Mouse (Mus musculus): ENCODE measurements at regions not wholly inside any gene's neighbourhood (a gene's known extent, or its start where the extent isn't known, plus 50 kb on each side); places are given as distances from the start of the nearest gene placed in this dataset.

- no peak for DNase-seq
Observed at GRCm38 (mm10) chr16:76718147-76718546, 295.4 kb upstream of the Usp25 start.

GRCm38 (mm10) chr16:76694913-76695312 is 318.6 kb upstream of the Usp25 start:
- peak; percentile 20 to 36 for DNase-seq

DNA sequence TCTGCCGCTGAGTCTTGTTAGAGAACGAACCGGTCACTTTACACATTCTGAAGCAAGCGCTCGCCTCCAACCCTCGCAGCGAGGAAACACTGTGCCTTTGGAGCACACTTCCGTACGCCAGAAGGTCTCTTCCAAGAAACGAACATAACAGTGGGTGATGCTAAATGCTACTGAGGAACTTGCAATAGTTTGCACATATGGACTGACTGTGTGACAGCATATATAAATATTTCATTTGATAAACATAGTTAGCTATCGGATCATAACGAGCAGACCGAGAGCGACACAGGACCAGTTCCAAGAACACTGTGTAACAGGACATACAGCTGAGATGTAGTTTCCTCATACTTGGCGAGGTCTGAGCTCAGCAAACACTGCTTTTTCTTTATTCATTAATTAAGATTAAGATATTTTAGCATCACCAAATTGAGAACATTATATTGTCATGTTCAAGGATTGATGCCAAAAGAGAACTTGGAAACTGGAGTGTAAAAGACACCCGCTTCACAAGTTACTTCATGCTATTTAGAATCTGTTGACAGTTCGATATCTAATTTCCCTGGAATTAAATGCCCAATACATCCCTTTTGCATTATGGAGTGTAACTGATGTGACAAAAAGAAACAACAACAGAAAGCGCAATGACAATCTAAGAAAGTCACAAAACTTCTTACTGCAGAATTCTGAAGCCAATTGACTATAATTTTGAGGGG is 314.3 kb upstream of the Nrip1 start:
- peak; percentile 29 to 34 for DNase-seq

- peak in 1 of 2 experiments; percentile 5 for DNase-seq
Observed at GRCm38 (mm10) chr16:76685562-76685961, 311.9 kb upstream of the Nrip1 start.

DNA sequence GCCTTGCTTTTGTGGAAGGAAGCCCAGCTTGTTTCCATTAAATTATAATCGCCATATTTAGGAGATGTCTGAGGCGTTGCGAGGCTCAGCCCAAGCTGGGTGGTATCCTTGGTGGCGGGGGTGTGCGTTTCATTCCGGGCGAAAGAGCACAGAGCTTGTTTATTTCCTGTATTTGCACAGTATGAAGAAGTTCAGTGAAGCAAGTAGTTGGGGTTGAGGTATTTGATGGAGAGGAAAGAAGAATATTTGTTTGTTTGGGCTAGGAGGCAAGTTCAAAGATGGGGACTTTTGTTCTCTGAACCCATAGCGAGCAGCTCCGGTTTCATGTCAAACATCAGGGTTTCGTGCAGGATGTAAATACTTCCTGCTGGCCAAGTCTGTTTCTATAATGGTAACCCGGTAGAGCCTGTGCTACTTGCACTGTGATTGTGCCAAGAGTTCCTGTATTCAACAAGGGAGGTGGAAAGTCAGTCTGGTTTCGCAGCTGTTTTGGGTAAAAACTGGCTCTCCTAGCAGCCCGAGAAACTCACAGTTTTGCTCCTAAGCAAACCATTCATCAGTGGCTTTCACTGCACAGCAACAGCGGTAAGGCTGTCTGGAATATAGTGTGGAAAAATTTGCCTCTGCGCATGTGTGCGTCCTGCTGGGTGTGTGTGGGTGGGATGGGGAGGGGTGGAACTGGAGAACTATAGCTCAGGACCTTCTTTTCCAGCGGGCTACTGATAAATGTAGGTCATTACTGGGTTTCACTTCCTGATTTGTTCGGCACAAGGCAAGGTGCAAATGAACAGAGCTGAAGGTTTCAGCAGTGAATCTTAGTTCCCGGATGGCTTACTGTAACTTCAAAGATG is 306.7 kb upstream of the Nrip1 start:
- DNase-seq, result no peak

- DNase-seq, result no peak
Observed at GRCm38 (mm10) chr16:76678885-76679284, 305.3 kb upstream of the Nrip1 start.

DNA sequence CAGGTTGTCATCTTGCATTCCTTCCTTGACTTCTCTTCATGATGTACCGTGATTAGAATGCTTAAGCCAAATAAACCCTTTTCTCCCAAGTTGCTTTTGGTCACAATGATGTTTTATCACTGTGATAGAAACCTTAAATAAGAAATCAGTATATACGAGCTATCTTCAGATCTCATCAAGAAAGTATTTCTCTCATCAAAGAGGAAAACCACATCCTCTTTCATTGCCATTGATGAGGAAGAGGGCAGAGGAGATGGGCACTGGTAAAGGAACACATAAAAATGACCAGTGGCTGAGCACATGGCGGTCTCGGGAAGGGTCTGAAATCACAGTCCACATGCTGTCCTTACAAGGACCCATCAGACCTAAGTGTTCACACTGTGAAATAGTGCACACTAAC is 296.2 kb upstream of the Nrip1 start:
- no peak for DNase-seq

DNA sequence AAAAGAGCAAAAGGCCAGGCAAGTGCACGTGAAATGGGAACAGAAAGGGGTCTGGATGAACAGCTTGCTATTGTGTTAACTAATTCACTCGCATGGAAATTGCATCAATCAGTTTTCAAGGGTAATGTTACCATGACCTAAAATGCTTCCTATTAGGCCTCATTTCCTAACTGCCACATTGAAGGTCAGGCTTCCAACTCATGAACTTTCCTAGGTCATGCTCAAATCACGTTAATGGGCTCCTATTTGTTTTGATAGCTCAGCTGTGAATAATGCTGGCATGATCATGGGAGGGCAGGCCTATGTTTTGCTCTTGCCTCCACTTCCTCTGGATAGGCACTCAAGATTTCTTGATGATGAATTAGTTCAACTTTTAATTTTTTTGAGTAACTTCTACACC is 293.4 kb upstream of the Nrip1 start:
- no peak for DNase-seq

- DNase-seq, result no peak
Observed at GRCm38 (mm10) chr16:76655106-76655505, 281.5 kb upstream of the Nrip1 start.

DNA sequence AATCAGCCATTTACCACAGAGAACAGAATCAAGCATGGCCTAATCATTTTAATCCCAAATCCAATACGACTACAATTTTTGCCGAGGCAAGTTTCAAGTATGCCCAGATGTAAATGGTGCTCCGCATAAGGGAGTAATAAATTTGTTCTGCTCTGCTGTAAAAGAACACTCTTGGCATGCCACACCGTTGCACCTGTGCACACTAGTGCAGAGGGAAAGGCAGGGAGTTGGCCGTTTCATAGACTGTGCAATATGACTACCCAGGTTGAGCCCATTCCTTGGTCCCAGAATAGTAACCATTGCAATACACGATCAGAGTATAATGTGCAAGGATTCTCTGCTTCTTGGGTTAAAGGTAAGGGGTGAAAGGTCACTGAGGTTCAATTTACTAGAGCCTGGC is 270.7 kb upstream of the Nrip1 start:
- no peak for DNase-seq

- DNase-seq, result no peak
Observed at GRCm38 (mm10) chr16:76643801-76644200, 270.2 kb upstream of the Nrip1 start.

- DNase-seq, result no peak
Observed at GRCm38 (mm10) chr16:76635169-76635568, 261.5 kb upstream of the Nrip1 start.

- no peak for DNase-seq
Observed at GRCm38 (mm10) chr16:76634196-76634698, 260.6 kb upstream of the Nrip1 start.

- DNase-seq, result no peak
Observed at GRCm38 (mm10) chr16:76626142-76626541, 252.5 kb upstream of the Nrip1 start.

DNA sequence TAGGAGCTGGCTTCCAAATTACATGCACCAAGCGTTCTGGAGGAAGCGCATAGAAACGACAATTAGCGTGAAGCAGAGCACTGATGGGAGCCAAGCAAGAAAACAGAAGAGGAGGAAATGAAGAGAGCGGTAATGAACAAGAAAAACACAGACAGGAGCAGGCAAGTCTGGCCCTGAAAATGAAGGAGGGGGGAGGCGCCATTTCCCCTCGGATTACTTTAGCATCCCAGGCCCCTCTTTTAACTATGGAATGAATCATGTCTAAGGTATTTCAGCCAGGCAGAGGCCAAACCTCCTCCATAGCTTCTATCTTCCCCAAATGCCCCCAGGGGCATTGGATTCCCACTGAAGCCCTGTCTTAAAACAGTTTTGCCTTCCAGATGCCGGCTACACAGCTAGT is 248.1 kb upstream of the Nrip1 start:
- peak in 1 of 2 experiments; percentile 1 for DNase-seq

- no peak for DNase-seq
Observed at GRCm38 (mm10) chr16:76618295-76618694, 244.7 kb upstream of the Nrip1 start.

DNA sequence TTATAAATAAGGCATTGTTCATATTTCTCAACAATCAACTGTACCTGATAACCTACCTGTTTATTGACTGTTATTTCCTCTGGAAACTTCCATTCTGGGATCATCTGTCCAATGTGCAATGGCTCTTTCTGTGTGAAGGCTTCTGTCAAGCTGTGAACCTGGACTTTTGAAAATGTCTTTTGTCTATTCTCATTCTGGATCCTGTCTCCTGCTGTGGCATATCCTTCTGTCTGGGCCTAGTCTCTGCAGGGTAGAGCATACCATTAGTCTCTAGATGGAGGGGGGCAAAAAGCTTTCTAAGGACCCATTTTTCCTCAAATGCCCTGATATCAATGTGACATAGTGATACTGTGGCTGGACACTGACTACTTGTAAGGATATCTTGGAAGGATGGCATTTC is 237.4 kb upstream of the Nrip1 start:
- no peak for DNase-seq

DNA sequence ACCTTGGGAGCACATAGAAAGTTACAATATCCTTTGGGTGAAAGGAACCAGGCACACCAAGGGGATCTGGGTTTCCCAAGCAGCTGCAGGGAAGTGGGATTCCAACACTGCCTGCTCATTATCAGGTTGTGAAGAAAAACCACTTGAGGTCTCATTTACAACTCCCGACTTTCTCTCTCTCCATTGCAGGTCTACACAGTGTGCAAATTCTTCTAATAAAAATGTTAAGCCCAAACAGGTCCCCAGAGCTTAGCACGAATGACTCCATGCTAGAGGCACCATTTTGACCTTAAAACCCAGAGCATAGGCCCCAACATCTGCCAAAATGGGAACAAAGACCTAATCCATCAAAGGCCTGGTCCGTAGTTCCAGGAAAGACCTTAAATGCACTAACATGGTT is 231.3 kb upstream of the Nrip1 start:
- DNase-seq, result no peak

DNA sequence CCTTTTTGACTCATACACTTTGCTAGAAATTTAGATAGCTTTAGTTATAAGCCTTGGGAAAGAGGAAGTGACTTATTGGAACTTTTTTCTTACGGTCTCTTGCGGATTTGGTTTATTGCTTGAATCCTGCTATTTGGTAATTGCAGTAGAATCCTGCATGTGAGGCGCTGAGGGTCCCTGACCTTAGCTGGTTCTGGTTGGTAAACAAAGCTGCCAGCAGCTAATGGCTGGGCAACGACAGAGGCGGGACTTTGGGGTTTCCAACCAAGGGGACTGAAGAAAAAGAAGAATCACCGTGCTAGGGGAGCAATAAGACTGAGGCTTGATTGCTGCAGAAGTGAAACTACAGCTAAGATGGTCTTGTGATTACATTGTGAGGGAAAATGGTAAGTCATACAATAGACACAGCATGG is 230.2 kb upstream of the Nrip1 start:
- no peak for DNase-seq

GRCm38 (mm10) chr16:76603431-76603830 is 229.8 kb upstream of the Nrip1 start:
- no peak for DNase-seq

GRCm38 (mm10) chr16:76600131-76600530 is 226.5 kb upstream of the Nrip1 start:
- DNase-seq, result peak; percentile 43 to 56

DNA sequence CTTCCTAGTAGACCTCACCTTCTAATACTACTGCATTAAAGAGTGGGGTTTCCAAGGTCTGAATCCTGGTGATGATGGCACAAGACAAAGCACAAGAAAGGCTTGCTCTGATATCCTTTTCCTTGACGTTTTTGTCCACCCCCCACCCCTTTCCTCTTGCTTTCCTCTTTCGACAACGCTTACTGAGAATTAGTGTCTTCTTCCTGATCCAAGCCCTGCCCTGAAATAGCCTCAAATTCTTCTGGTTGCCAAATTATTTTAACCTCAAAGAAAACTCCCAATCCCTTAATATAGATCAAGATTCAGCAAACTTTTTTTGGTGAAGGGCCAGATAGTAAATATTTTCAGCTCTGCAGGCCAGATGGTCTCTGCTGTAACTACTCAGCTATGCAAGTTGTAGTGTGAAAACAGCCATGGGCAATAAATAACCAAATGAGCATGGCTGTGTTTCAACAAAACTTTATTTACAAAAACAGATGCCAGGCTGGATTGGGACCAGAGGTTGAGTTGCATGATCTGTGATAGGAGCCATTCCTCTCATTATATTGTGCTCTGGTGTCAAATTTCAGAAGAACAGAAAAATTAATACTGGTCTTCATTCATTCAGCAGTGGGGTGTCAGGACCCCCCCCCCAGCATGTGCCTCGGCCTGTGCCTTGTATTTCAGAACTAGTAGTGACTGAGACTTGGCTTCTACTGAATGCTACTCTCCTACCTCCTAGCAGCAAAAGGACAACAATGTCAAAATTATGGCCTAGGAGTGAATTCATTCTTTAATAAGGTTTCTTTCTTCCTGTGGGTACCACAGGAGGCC is 218.5 kb upstream of the Nrip1 start:
- DNase-seq, result no peak

DNA sequence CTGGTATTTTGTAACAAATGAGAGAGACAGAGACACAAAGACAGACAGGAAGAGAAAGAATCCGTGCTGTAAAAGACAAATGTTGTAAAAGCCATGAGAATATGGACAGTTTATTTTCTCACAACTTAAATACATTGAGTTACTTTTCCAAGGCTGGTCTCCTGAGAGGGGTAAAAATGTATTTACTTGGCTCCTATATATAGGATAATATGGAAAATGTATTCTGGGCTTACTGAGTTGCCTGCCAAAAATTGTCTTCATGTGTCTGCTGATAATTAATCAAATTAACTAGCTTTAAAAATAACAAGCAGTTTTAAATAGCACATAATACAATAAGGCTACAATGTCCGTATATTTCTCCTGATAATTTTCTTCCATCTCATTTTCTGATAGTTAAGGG is 216.2 kb upstream of the Nrip1 start:
- no peak for DNase-seq

Data from cerebellum, postnatal 10 days (tissue).